Mouse (Mus musculus): ENCODE measurements around the gene Smyd3. TPM values are rescaled to one million over a fixed set of nuclear protein-coding genes. Genes with fewer than 3 reads are reported as not detected.

The Smyd3 gene
- total and polyA plus RNA-seq, 2 experiments, result 1.4 to 7.0 TPM

- H3K79me2 ChIP-seq (ENCODE audit: control insufficient read depth, insufficient read depth, low read length), result no peaks in the 10 kb centered on the region
- TF ChIP-seq POLR2A (IDR thresholded peaks at IDR 0.05; ENCODE audit: extremely low read depth, insufficient read depth, low read length) (no peak), CTCF (IDR thresholded peaks at IDR 0.05; ENCODE audit: low read depth, low read length) (no peak)
- 96% methylated on average over 3 of the region's 3 CpGs for WGBS
Observed at GRCm38 (mm10) chr1:179368426-179369010, 149.3 kb downstream of the Smyd3 start.

GRCm38 (mm10) chr1:179361481-179362466, 156.1 kb downstream of the Smyd3 start:
- WGBS, result 82% methylated on average over 8 of the region's 8 CpGs
- Histone ChIP-seq H3K9ac (ENCODE audit: low read depth, low read length) (no peak overlapping the region), H3K4me1 (ENCODE audit: control insufficient read depth, insufficient read depth, low read length) (no peaks in the 10 kb centered on the region), H3K4me3 (ENCODE audit: insufficient read depth, low read depth, low read length) (no peak overlapping the region), H3K36me3 (ENCODE audit: control insufficient read depth, insufficient read depth, low read length) (no peaks in the 10 kb centered on the region), H3K27me3 (ENCODE audit: control insufficient read depth, insufficient read depth, low read length) (no peaks in the 10 kb centered on the region), H3K79me2 (ENCODE audit: control insufficient read depth, insufficient read depth, low read length) (no peaks in the 10 kb centered on the region; the same call in 1 of the 2 replicates), H3K27ac (replicated peaks; ENCODE audit: insufficient read depth, low read depth, low read length) (no peak overlapping the region)
- DNase-seq (ENCODE audit: extremely low read depth, low read depth, low spot score), result no peak
- TF ChIP-seq CTCF (IDR thresholded peaks at IDR 0.05; ENCODE audit: low read depth, low read length), result no peak
- TF ChIP-seq POLR2A (IDR thresholded peaks at IDR 0.05; ENCODE audit: extremely low read depth, insufficient read depth, low read length), result no peak

More at GRCm38 (mm10) chr1:179368426-179369010, 149.3 kb downstream of the Smyd3 start:
- Histone ChIP-seq H3K4me3 (ENCODE audit: insufficient read depth, low read depth, low read length) (no peak overlapping the region), H3K36me3 (ENCODE audit: control insufficient read depth, insufficient read depth, low read length) (no peaks in the 10 kb centered on the region), H3K27me3 (ENCODE audit: control insufficient read depth, insufficient read depth, low read length) (no peaks in the 10 kb centered on the region), H3K9ac (ENCODE audit: low read depth, low read length) (no peak overlapping the region), H3K4me1 (ENCODE audit: control insufficient read depth, insufficient read depth, low read length) (no peaks in the 10 kb centered on the region), H3K27ac (replicated peaks; ENCODE audit: insufficient read depth, low read depth, low read length) (no peak overlapping the region)
- no peak for DNase-seq (ENCODE audit: extremely low read depth, low read depth, low spot score)

GRCm38 (mm10) chr1:179357111-179357510, 160.7 kb downstream of the Smyd3 start:
- DNase-seq (ENCODE audit: extremely low read depth, low read depth, low spot score), result no peak
- no peak overlapping the region for H3K9ac ChIP-seq (ENCODE audit: low read depth, low read length)
- no peak for TF ChIP-seq CTCF (IDR thresholded peaks at IDR 0.05; ENCODE audit: low read depth, low read length)
- no peak for TF ChIP-seq POLR2A (IDR thresholded peaks at IDR 0.05; ENCODE audit: extremely low read depth, insufficient read depth, low read length)
- WGBS, result 83% methylated on average over 2 of the region's 2 CpGs
- H3K4me1 ChIP-seq (ENCODE audit: control insufficient read depth, insufficient read depth, low read length), result peaks cover 3% of the 10 kb centered on the region; the same call in 1 of the 2 replicates
- no peaks in the 10 kb centered on the region for H3K36me3 ChIP-seq (ENCODE audit: control insufficient read depth, insufficient read depth, low read length)
- no peak overlapping the region for H3K4me3 ChIP-seq (ENCODE audit: insufficient read depth, low read depth, low read length)
- H3K79me2 ChIP-seq (ENCODE audit: control insufficient read depth, insufficient read depth, low read length), result no peaks in the 10 kb centered on the region; the same call in 1 of the 2 replicates
- no peak overlapping the region for H3K27ac ChIP-seq (replicated peaks; ENCODE audit: insufficient read depth, low read depth, low read length)
- no peaks in the 10 kb centered on the region for H3K27me3 ChIP-seq (ENCODE audit: control insufficient read depth, insufficient read depth, low read length)

- H3K27me3 ChIP-seq (ENCODE audit: control insufficient read depth, insufficient read depth, low read length), result no peaks in the 10 kb centered on the region
- no peak overlapping the region for H3K4me3 ChIP-seq (ENCODE audit: insufficient read depth, low read depth, low read length)
- H3K4me1 ChIP-seq (ENCODE audit: control insufficient read depth, insufficient read depth, low read length), result peaks cover 3% of the 10 kb centered on the region; the same call in 1 of the 2 replicates
- H3K27ac ChIP-seq (replicated peaks; ENCODE audit: insufficient read depth, low read depth, low read length), result no peak overlapping the region
- H3K9ac ChIP-seq (ENCODE audit: low read depth, low read length), result no peak overlapping the region
- WGBS, result 83% methylated on average over 6 of the region's 6 CpGs
- no peak for DNase-seq (ENCODE audit: extremely low read depth, low read depth, low spot score)
- H3K36me3 ChIP-seq (ENCODE audit: control insufficient read depth, insufficient read depth, low read length), result no peaks in the 10 kb centered on the region
- TF ChIP-seq POLR2A (IDR thresholded peaks at IDR 0.05; ENCODE audit: extremely low read depth, insufficient read depth, low read length) (no peak), CTCF (IDR thresholded peaks at IDR 0.05; ENCODE audit: low read depth, low read length) (no peak)
- H3K79me2 ChIP-seq (ENCODE audit: control insufficient read depth, insufficient read depth, low read length), result no peaks in the 10 kb centered on the region
Observed at GRCm38 (mm10) chr1:179354250-179354649, 163.6 kb downstream of the Smyd3 start.

GRCm38 (mm10) chr1:179345318-179345925, 172.4 kb downstream of the Smyd3 start:
- H3K27ac ChIP-seq (replicated peaks; ENCODE audit: insufficient read depth, low read depth, low read length), result no peak overlapping the region
- H3K9ac ChIP-seq (ENCODE audit: low read depth, low read length), result no peak overlapping the region
- no peak for DNase-seq (ENCODE audit: extremely low read depth, low read depth, low spot score)
- TF ChIP-seq POLR2A (IDR thresholded peaks at IDR 0.05; ENCODE audit: extremely low read depth, insufficient read depth, low read length) (no peak), CTCF (IDR thresholded peaks at IDR 0.05; ENCODE audit: low read depth, low read length) (no peak)
- H3K36me3 ChIP-seq (ENCODE audit: control insufficient read depth, insufficient read depth, low read length), result no peaks in the 10 kb centered on the region
- no peaks in the 10 kb centered on the region for H3K4me1 ChIP-seq (ENCODE audit: control insufficient read depth, insufficient read depth, low read length)
- no peak overlapping the region for H3K4me3 ChIP-seq (ENCODE audit: insufficient read depth, low read depth, low read length)
- 72% methylated on average over 2 of the region's 2 CpGs for WGBS
- no peaks in the 10 kb centered on the region for H3K79me2 ChIP-seq (ENCODE audit: control insufficient read depth, insufficient read depth, low read length)
- no peaks in the 10 kb centered on the region for H3K27me3 ChIP-seq (ENCODE audit: control insufficient read depth, insufficient read depth, low read length)

Measured in liver, adult 2 months (tissue).